Mouse (Mus musculus): ENCODE data around the gene Atxn2. TPM values are rescaled to one million over a fixed set of nuclear protein-coding genes. Genes with fewer than 3 reads are reported as not detected.

Gene Atxn2
- polyA plus RNA-seq, 1 experiment from 2014 or later = 38.9 TPM

DNA sequence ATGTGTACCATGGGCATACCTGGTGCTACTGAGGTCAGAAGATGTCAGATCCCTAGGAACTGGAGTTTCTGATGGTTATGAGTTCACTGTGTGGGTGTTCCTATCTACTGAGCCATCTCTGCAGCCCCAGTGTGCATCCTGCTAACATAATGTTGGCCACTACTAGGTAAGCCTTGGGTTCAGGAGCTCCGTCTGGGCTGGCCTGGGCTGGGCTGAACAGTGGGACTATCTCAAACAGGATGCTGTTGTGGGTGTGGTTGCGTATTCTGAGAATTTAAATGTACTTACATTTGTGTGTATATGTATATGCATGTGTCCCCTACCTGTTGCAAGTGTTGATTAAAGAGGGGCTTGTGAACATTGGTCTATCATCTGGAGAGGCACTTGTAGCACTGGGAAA lies 38.5 kb downstream of the Atxn2 start:
- Histone ChIP-seq H3K9ac (replicated peaks; ENCODE audit: low read length) (no peak overlapping the region), H3K9me3 (ENCODE audit: low read length) (no peaks in the 10 kb centered on the region), H3K4me1 (ENCODE audit: insufficient read depth, low read length) (no peaks in the 10 kb centered on the region), H3K27me3 (ENCODE audit: insufficient read depth, low read length) (no peaks in the 10 kb centered on the region), H3K4me2 (replicated peaks; ENCODE audit: low read depth, low read length) (no peak overlapping the region), H3K36me3 (ENCODE audit: insufficient read depth, low read length) (peaks cover 24% of the 10 kb centered on the region), H3K27ac (ENCODE audit: low read length) (no peak overlapping the region), H3K4me3 (ENCODE audit: low read length) (no peak overlapping the region)
- ATAC-seq (ENCODE audit: low FRiP score, low TSS enrichment) = no peak
- WGBS = 95% methylated on average over 2 of the region's 2 CpGs

DNA sequence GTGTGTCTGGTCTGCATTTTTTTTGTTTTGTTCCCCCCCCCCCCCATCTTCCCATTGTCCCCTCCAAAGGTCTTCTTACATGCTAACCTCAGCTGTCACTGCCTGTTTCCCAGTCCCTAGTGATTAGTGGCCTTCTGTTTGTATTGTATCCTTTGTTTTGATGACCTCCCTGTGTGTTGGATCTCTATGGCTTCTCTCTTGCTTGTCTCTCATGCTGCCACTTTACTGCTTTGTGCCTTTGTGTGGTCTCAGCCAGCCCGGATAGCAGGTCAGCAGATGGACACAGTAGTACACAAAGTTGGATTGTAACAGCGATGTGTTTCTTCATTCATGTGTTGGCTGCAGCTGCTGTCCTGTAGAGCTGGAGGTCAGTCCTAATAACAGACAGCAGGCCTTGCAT lies 46.8 kb downstream of the Atxn2 start:
- H3K4me2 ChIP-seq (replicated peaks; ENCODE audit: low read depth, low read length) = no peak overlapping the region
- no peak overlapping the region for H3K4me3 ChIP-seq (ENCODE audit: low read length)
- H3K4me1 ChIP-seq (ENCODE audit: insufficient read depth, low read length) = peaks cover 2% of the 10 kb centered on the region; the same call in 1 of the 2 replicates
- ATAC-seq (ENCODE audit: low FRiP score, low TSS enrichment) = no peak
- H3K36me3 ChIP-seq (ENCODE audit: insufficient read depth, low read length) = peaks cover 19% of the 10 kb centered on the region; the same call in 1 of the 2 replicates
- no peak overlapping the region for H3K9ac ChIP-seq (replicated peaks; ENCODE audit: low read length)
- no peaks in the 10 kb centered on the region for H3K27me3 ChIP-seq (ENCODE audit: insufficient read depth, low read length)
- no peaks in the 10 kb centered on the region for H3K9me3 ChIP-seq (ENCODE audit: low read length)
- no peak overlapping the region for H3K27ac ChIP-seq (ENCODE audit: low read length)
- WGBS = 69% methylated on average over 2 of the region's 2 CpGs

DNA sequence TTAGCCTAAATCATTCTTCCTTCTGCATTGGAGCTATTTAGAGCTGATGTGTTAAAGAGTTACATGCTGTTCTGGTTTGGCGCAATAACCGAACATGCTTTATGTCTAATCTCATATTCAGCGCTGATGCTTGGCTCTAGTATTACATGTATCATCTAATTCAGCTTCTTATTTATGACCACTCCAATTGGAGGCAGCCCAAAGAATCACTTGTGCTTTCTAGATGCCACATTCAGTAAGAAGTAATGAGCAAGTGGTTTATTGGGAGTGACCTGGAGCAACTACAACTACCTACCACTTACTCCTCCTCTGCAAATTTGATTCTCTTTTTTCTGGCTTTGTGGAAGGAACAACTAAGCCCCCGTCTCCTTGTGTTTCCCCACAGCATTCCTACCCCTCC lies 47.2 kb downstream of the Atxn2 start:
- Histone ChIP-seq H3K4me3 (ENCODE audit: low read length) (no peak overlapping the region), H3K4me1 (ENCODE audit: insufficient read depth, low read length) (peaks cover 3% of the 10 kb centered on the region; the same call in 1 of the 2 replicates), H3K27ac (ENCODE audit: low read length) (no peak overlapping the region), H3K36me3 (ENCODE audit: insufficient read depth, low read length) (peaks cover 18% of the 10 kb centered on the region; the same call in 1 of the 2 replicates), H3K27me3 (ENCODE audit: insufficient read depth, low read length) (no peaks in the 10 kb centered on the region), H3K9me3 (ENCODE audit: low read length) (no peaks in the 10 kb centered on the region), H3K9ac (replicated peaks; ENCODE audit: low read length) (no peak overlapping the region), H3K4me2 (replicated peaks; ENCODE audit: low read depth, low read length) (no peak overlapping the region)
- no peak for ATAC-seq (ENCODE audit: low FRiP score, low TSS enrichment)
- 91% methylated on average over 4 of the region's 4 CpGs for WGBS

DNA sequence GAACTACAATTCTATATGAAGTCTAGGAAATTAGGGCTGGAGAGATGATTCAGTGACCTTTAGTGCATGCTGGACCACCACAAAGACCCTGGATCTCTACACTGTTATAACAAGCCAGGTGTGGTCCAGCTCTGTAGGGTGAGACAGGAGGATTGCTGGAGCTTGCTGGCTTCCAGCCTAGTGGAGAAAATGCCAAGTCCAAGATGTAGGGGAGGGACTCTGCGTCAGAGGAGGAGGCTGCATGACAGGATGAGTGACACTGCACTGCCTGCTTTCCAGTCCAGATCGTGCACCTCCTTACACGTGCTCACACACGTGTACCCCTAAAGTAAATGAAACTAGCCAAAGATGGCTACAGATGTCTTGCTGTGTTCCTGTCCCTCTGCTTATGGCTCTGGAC lies 48.8 kb downstream of the Atxn2 start:
- H3K4me2 ChIP-seq (replicated peaks; ENCODE audit: low read depth, low read length) = no peak overlapping the region
- no peak overlapping the region for H3K27ac ChIP-seq (ENCODE audit: low read length)
- ATAC-seq (ENCODE audit: low FRiP score, low TSS enrichment) = no peak
- H3K9me3 ChIP-seq (ENCODE audit: low read length) = no peaks in the 10 kb centered on the region
- H3K4me3 ChIP-seq (ENCODE audit: low read length) = no peak overlapping the region
- peaks cover 3% of the 10 kb centered on the region; the same call in 1 of the 2 replicates for H3K4me1 ChIP-seq (ENCODE audit: insufficient read depth, low read length)
- 86% methylated on average over 4 of the region's 4 CpGs for WGBS
- H3K9ac ChIP-seq (replicated peaks; ENCODE audit: low read length) = no peak overlapping the region
- H3K36me3 ChIP-seq (ENCODE audit: insufficient read depth, low read length) = peaks cover 14% of the 10 kb centered on the region; the same call in 1 of the 2 replicates
- no peaks in the 10 kb centered on the region for H3K27me3 ChIP-seq (ENCODE audit: insufficient read depth, low read length)

DNA sequence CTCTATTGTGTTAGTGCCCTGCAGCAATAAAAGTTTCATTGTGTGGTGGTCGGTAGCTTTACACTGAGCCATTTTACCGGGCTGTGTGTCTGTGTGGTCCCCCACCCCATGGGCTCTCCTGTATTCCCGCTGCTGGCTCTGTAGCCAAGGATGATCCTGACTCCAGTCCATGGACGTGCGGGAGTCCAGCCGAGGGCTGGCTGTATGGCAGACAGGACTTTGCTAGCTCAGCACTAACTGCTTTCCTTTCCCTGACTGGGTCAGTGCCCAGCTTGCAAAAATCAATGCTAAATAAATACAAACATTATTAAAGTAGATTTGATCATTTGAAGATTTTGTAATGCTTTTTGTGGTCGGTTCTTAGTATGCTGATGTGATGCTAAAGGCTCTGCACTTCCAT lies 50.3 kb downstream of the Atxn2 start:
- no peak for ATAC-seq (ENCODE audit: low FRiP score, low TSS enrichment)
- H3K9ac ChIP-seq (replicated peaks; ENCODE audit: low read length) = no peak overlapping the region
- no peak overlapping the region for H3K4me3 ChIP-seq (ENCODE audit: low read length)
- H3K4me1 ChIP-seq (ENCODE audit: insufficient read depth, low read length) = peaks cover 3% of the 10 kb centered on the region; the same call in 1 of the 2 replicates
- H3K27ac ChIP-seq (ENCODE audit: low read length) = no peak overlapping the region
- H3K4me2 ChIP-seq (replicated peaks; ENCODE audit: low read depth, low read length) = no peak overlapping the region
- H3K9me3 ChIP-seq (ENCODE audit: low read length) = no peaks in the 10 kb centered on the region
- H3K27me3 ChIP-seq (ENCODE audit: insufficient read depth, low read length) = no peaks in the 10 kb centered on the region
- H3K36me3 ChIP-seq (ENCODE audit: insufficient read depth, low read length) = peaks cover 14% of the 10 kb centered on the region; the same call in 1 of the 2 replicates
- 76% methylated on average over 7 of the region's 7 CpGs for WGBS

DNA sequence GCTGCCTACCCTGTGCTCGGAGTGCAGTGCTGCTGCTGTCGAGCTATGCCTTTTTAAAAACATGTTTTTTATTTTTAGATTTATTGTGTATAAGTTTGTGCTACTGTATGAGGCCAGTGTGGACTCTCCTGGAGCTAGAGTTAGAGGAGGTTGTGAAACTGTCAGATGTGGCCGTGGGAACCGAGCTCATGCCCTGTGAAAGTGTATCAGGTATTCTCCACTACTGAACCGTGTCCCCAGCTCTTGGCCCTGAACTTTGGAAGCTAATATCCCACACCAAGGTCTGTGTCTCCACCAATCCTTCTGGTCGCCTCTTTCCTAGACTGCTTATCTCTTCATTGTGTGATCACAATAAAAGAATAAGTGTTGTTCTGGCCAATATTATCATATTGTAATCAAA lies 51.8 kb downstream of the Atxn2 start:
- no peak for ATAC-seq (ENCODE audit: low FRiP score, low TSS enrichment)
- no peak overlapping the region for H3K27ac ChIP-seq (ENCODE audit: low read length)
- H3K9ac ChIP-seq (replicated peaks; ENCODE audit: low read length) = no peak overlapping the region
- H3K27me3 ChIP-seq (ENCODE audit: insufficient read depth, low read length) = no peaks in the 10 kb centered on the region
- no peak overlapping the region for H3K4me3 ChIP-seq (ENCODE audit: low read length)
- H3K36me3 ChIP-seq (ENCODE audit: insufficient read depth, low read length) = peaks cover 12% of the 10 kb centered on the region; the same call in 1 of the 2 replicates
- peaks cover 3% of the 10 kb centered on the region; the same call in 1 of the 2 replicates for H3K4me1 ChIP-seq (ENCODE audit: insufficient read depth, low read length)
- H3K4me2 ChIP-seq (replicated peaks; ENCODE audit: low read depth, low read length) = no peak overlapping the region
- WGBS = 59% methylated on average over 6 of the region's 6 CpGs
- no peaks in the 10 kb centered on the region for H3K9me3 ChIP-seq (ENCODE audit: low read length)

DNA sequence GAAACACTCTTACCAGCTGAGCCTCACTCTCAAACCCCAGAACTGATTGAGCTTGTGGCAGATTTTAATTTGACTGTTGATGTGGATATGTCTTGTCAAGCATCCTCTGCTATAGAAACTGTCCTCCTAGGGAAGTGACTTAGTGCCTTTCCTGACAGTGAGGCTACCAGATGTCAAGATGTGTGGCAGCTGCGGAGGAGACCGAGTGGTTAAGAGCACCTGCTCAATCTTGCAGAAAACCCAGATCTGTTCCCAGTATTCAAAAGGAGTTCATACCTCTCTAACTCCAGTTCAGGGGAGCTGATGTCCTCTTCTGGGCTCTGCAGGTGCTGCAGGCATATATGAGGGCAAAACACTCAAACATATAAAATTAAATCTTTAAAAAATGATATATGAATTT lies 53.9 kb downstream of the Atxn2 start:
- no peak overlapping the region for H3K4me3 ChIP-seq (ENCODE audit: low read length)
- H3K4me2 ChIP-seq (replicated peaks; ENCODE audit: low read depth, low read length) = no peak overlapping the region
- no peak overlapping the region for H3K27ac ChIP-seq (ENCODE audit: low read length)
- H3K36me3 ChIP-seq (ENCODE audit: insufficient read depth, low read length) = peaks cover 4% of the 10 kb centered on the region; the same call in 1 of the 2 replicates
- H3K9ac ChIP-seq (replicated peaks; ENCODE audit: low read length) = no peak overlapping the region
- WGBS = 72% methylated on average over 2 of the region's 2 CpGs
- peaks cover 3% of the 10 kb centered on the region; the same call in 1 of the 2 replicates for H3K4me1 ChIP-seq (ENCODE audit: insufficient read depth, low read length)
- H3K9me3 ChIP-seq (ENCODE audit: low read length) = no peaks in the 10 kb centered on the region
- no peak for ATAC-seq (ENCODE audit: low FRiP score, low TSS enrichment)
- no peaks in the 10 kb centered on the region for H3K27me3 ChIP-seq (ENCODE audit: insufficient read depth, low read length)

DNA sequence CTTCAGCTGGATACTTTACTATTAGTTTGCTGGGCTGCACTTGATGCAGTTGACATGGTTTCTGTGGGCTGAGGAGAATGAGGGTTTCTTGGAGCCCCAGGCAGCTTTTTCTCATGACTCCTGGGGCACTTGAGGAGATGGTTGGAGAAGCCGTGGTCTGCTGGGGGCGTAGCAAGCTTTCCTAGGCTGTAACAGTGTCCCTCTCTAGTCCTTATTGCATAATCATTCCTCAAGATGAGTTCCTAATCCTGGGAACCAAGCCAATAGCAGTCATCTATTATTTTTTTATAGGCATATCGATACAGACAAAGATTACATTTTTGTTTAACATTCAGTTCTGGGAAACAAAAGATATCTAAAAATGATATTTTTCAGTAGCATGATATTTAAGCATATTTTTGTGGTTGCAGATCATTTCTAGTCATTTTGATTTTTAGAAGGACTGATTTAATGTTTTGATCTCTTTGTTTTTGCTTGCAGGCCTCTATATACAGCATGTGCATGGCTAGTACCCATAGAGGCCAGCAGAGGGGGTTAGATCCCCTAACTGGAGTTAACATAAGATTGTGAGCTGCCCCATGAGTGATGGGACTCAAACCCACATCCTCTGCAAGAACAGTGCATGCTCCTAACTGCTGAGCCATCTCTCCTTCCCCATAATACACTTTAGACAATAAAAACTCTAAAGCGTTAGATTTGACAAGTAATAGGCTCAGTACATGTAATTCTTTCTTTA lies 55.1 kb downstream of the Atxn2 start:
- 86% methylated on average over 4 of the region's 4 CpGs for WGBS
- no peak overlapping the region for H3K9ac ChIP-seq (replicated peaks; ENCODE audit: low read length)
- ATAC-seq (ENCODE audit: low FRiP score, low TSS enrichment) = no peak

DNA sequence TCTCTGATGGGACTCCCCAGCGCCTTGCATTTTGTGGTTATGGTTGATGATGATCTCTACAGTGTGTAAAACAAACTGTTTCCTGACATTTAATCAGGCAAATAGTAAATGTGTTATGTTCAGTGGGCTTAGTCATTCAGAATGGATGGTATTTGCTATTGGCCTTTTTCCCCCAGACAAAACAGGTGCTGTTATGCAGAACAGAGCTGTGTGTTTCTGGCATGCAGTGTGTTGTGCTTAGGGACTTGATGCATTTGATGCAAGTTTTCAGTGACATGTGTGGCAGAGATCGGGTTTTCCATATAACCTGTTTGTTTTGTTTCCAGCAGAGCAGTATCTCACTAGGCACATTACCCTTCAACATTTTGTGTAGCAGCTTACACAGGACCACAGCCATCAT lies 56.4 kb downstream of the Atxn2 start:
- H3K36me3 ChIP-seq (ENCODE audit: insufficient read depth, low read length) = peaks cover 10% of the 10 kb centered on the region
- H3K27ac ChIP-seq (ENCODE audit: low read length) = no peak overlapping the region
- H3K9me3 ChIP-seq (ENCODE audit: low read length) = no peaks in the 10 kb centered on the region
- no peak overlapping the region for H3K4me3 ChIP-seq (ENCODE audit: low read length)
- H3K4me2 ChIP-seq (replicated peaks; ENCODE audit: low read depth, low read length) = no peak overlapping the region
- no peak for ATAC-seq (ENCODE audit: low FRiP score, low TSS enrichment)
- no peak overlapping the region for H3K9ac ChIP-seq (replicated peaks; ENCODE audit: low read length)
- H3K27me3 ChIP-seq (ENCODE audit: insufficient read depth, low read length) = no peaks in the 10 kb centered on the region
- H3K4me1 ChIP-seq (ENCODE audit: insufficient read depth, low read length) = peaks cover 3% of the 10 kb centered on the region; the same call in 1 of the 2 replicates
- 87% methylated on average over 2 of the region's 2 CpGs for WGBS

More for the DNA sequence above, 55.1 kb downstream of the Atxn2 start:
- peaks cover 4% of the 10 kb centered on the region; the same call in 1 of the 2 replicates for H3K36me3 ChIP-seq (ENCODE audit: insufficient read depth, low read length)
- H3K4me3 ChIP-seq (ENCODE audit: low read length) = no peak overlapping the region
- no peak overlapping the region for H3K27ac ChIP-seq (ENCODE audit: low read length)
- H3K4me1 ChIP-seq (ENCODE audit: insufficient read depth, low read length) = peaks cover 3% of the 10 kb centered on the region; the same call in 1 of the 2 replicates
- no peaks in the 10 kb centered on the region for H3K27me3 ChIP-seq (ENCODE audit: insufficient read depth, low read length)
- no peaks in the 10 kb centered on the region for H3K9me3 ChIP-seq (ENCODE audit: low read length)
- no peak overlapping the region for H3K4me2 ChIP-seq (replicated peaks; ENCODE audit: low read depth, low read length)

DNA sequence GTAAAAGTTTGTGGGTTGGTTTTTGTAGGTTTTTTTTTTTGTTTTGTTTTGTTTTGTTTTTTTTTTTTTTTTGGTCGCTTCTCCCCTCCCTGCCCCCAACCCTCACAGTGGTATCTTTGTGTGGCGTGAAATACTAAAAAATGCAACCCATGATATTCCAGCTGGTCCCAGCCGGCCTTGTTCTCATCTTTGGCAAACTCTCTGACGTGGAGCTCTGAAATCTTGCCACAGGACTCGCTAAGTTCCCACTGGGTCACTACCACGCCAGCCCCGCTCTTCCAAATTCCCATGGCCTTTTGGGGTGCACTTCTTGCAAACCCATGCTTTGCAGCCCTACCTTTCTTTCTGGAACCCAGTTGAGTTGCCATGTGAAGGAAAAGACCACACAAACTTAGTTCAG lies 58.7 kb downstream of the Atxn2 start:
- Histone ChIP-seq H3K27ac (ENCODE audit: low read length) (no peak overlapping the region), H3K4me3 (ENCODE audit: low read length) (no peak overlapping the region), H3K27me3 (ENCODE audit: insufficient read depth, low read length) (no peaks in the 10 kb centered on the region), H3K4me2 (replicated peaks; ENCODE audit: low read depth, low read length) (no peak overlapping the region), H3K4me1 (ENCODE audit: insufficient read depth, low read length) (no peaks in the 10 kb centered on the region), H3K36me3 (ENCODE audit: insufficient read depth, low read length) (peaks cover 18% of the 10 kb centered on the region), H3K9me3 (ENCODE audit: low read length) (no peaks in the 10 kb centered on the region), H3K9ac (replicated peaks; ENCODE audit: low read length) (no peak overlapping the region)
- no peak for ATAC-seq (ENCODE audit: low FRiP score, low TSS enrichment)
- WGBS = 83% methylated on average over 7 of the region's 7 CpGs

Measured in kidney, embryonic 16.5 days (tissue).